Mouse (Mus musculus): ENCODE measurements around the gene Defb22. TPM values are rescaled to one million over a fixed set of nuclear protein-coding genes. Genes with fewer than 3 reads are reported as not detected.
A peak's percentile ranks its signal among the peaks of the same experiment; 100 is the strongest.

Gene Defb22
- total RNA-seq, 2 experiments from 2014 or later: not detected

GRCm38 (mm10) chr2:152439833-152440232 lies 50.1 kb downstream of the Defb22 start:
- DNase-seq: no peak

GRCm38 (mm10) chr2:152438963-152439362 lies 51.0 kb downstream of the Defb22 start:
- no peak for DNase-seq

GRCm38 (mm10) chr2:152436983-152437860 lies 52.7 kb downstream of the Defb22 start:
- peak; percentile 62 for DNase-seq

GRCm38 (mm10) chr2:152436405-152436901 lies 53.5 kb downstream of the Defb22 start:
- no peak for DNase-seq

Other genes starting within 250 kb of the Defb22 start
- 10 to 100 TPM; 27.0 to 28.9 TPM for gene Tbc1d20, start 196.3 kb downstream of the Defb22 start, total RNA-seq (2021)
- gene Rbck1, start 157.5 kb downstream of the Defb22 start, total RNA-seq (2021): 10 to 100 TPM; 26.6 to 32.2 TPM
- 1 to 10 TPM in 1 of 2 experiments, under 1 TPM in 1; 0.74 to 1.8 TPM for gene Trib3, start 146.1 kb downstream of the Defb22 start, total RNA-seq (2021)
- not detected for gene Nrsn2, start 113.5 kb downstream of the Defb22 start, total RNA-seq (2021)
- gene Sox12, start 92.1 kb downstream of the Defb22 start, total RNA-seq (2021): 1 to 10 TPM; 1.1 to 1.7 TPM
- gene Zcchc3, start 75.1 kb downstream of the Defb22 start, total RNA-seq (2021): 1 to 10 TPM; 1.6 TPM
- gene 6820408C15Rik, start 74.6 kb downstream of the Defb22 start, total RNA-seq (2021): not detected
- gene Defb23, start 25.5 kb downstream of the Defb22 start, total RNA-seq (2021): not detected
- gene Defb20, start 13.1 kb downstream of the Defb22 start, total RNA-seq (2021): not detected
- gene Defb26, start 21.6 kb upstream of the Defb22 start, total RNA-seq (2021): not detected
- gene Defb28, start 28.1 kb upstream of the Defb22 start, total RNA-seq (2021): not detected
- not detected for gene Defb29, start 50.0 kb upstream of the Defb22 start, total RNA-seq (2021)
- not detected for gene Gm17416, start 79.2 kb upstream of the Defb22 start, total RNA-seq (2021)
- gene Defb21, start 82.6 kb upstream of the Defb22 start, total RNA-seq (2021): not detected
- gene Defb19, start 90.2 kb upstream of the Defb22 start, total RNA-seq (2021): not detected
- not detected for gene Defb45, start 109.3 kb upstream of the Defb22 start, total RNA-seq (2021)
- gene Defb36, start 114.2 kb upstream of the Defb22 start, total RNA-seq (2021): not detected
- gene Defb25, start 132.9 kb upstream of the Defb22 start, total RNA-seq (2021): not detected
- 1 to 10 TPM; 2.9 to 3.8 TPM for gene Rem1, start 136.8 kb upstream of the Defb22 start, total RNA-seq (2021)
- 10 to 100 TPM; 29.5 to 38.6 TPM for gene H13, start 179.3 kb upstream of the Defb22 start, total RNA-seq (2021)
- 10 to 100 TPM; 11.3 to 11.5 TPM for gene Mcts2, start 196.9 kb upstream of the Defb22 start, total RNA-seq (2021)
- 10 to 100 TPM in 1 of 2 experiments, 1 to 10 TPM in 1; 9.7 to 14.0 TPM for gene Id1, start 246.1 kb upstream of the Defb22 start, total RNA-seq (2021)

All from gastrocnemius, postnatal 25 days (tissue).